In genomic region chr11:33816020-33816419, GRCm38 (mm10) we compare ENCODE assay signal across 15 mouse cellular contexts.
"Had no signal": no experiment of that assay in that cellular context is flagged by ENCODE, and none has a peak within 500 bp of the region (broad histone marks: within the 10 kb centered on the region; RNA-seq: fewer than 3 reads in every experiment).

No protein-coding gene starts in this region.

- ATAC-seq: liver, embryonic 12.5 days had no signal

- H3K36me3 ChIP-seq: limb, embryonic 15.5 days; liver, embryonic 12.5 days; midbrain, embryonic 12.5 days; stomach, embryonic 15.5 days had no signal

- H3K9me3 ChIP-seq: limb, embryonic 15.5 days; liver, embryonic 12.5 days; midbrain, embryonic 12.5 days; stomach, embryonic 15.5 days had no signal

- H3K27me3 ChIP-seq: limb, embryonic 15.5 days; midbrain, embryonic 12.5 days; stomach, embryonic 15.5 days had no signal

- H3K9ac ChIP-seq: limb, embryonic 15.5 days; liver, embryonic 12.5 days; lung, embryonic 14.5 days; midbrain, embryonic 12.5 days; stomach, embryonic 15.5 days had no signal

- DNase-seq: kidney, adult 9 months; kidney, postnatal 36 days; layer of hippocampus, adult 9-11 months; layer of hippocampus, postnatal 36 days; lung, embryonic 14.5 days; lung, postnatal 10 days; lung, postnatal 4 days; retina, postnatal 1 day; thymus, adult 2 months; thymus, postnatal 25 days had no signal

- H3K4me1 ChIP-seq: limb, embryonic 15.5 days; liver, embryonic 12.5 days; midbrain, embryonic 12.5 days had no signal

- H3K4me2 ChIP-seq: limb, embryonic 15.5 days; liver, embryonic 12.5 days; lung, embryonic 14.5 days; midbrain, embryonic 12.5 days; stomach, embryonic 15.5 days had no signal

- H3K27ac ChIP-seq: kidney, postnatal 0 days; limb, embryonic 15.5 days; liver, embryonic 12.5 days; midbrain, embryonic 12.5 days; stomach, embryonic 15.5 days had no signal

- H3K4me3 ChIP-seq: limb, embryonic 15.5 days; liver, embryonic 12.5 days; midbrain, embryonic 12.5 days; stomach, embryonic 15.5 days had no signal
